Mouse (Mus musculus) layer of hippocampus, postnatal 36 days (tissue): Measurements from ENCODE around the gene B3gat3. TPM values are rescaled to one million over a fixed set of nuclear protein-coding genes. Genes with fewer than 3 reads are reported as not detected.

ENCODE experiments used
- DNase-seq, 2 experiments: peaks; one replicate each; pipeline ENCODE4 v3.0.0; 2022
- total RNA-seq, 2 experiments: library from RNA; stranded (reverse); gene quantifications; 2 replicates each; pipeline ENCODE4 v1.2.3; 2021

B3gat3 gene
- total RNA-seq, 2 experiments from 2014 or later, result 165 to 175 TPM

DNA sequence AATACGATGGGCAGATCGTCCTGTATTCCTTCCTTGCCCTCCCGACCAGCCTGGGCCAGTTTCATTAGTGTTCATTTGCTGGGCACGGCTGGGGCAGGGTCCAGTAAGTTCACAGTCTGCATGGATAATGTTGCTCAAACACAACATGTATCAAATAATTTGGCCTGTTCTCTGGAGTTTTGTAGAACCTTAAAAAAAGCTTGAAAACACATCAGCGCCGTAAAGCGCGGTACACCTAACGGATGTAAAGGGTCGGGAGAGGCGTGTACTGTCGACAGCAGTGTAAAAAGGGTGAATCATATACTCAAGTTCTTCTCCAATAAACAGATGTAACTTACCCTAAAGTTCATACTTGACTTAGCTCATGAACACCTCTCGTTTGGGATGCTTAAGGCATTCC is 21.6 kb upstream of the B3gat3 start:
- DNase-seq, result no peak

DNA sequence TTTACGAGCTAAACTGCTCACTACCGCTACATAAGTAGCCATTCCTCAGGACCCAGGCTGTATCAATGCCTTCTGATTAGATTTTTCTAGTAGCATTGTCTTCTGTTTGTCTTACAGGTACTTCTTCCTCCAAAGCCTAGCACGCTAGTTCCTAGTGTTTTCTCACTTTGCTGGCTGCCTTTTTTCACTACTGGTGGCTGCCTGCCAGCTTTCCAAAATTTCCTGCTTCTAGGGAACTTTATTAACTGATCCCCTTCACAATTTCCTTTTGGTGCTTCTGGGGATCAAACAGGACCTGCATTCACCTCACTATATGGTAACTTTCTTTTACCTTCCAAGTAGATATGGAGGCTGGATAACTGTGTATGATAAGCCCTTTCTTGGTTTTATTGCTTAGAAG is 21.1 kb upstream of the B3gat3 start:
- DNase-seq, result no peak

DNA sequence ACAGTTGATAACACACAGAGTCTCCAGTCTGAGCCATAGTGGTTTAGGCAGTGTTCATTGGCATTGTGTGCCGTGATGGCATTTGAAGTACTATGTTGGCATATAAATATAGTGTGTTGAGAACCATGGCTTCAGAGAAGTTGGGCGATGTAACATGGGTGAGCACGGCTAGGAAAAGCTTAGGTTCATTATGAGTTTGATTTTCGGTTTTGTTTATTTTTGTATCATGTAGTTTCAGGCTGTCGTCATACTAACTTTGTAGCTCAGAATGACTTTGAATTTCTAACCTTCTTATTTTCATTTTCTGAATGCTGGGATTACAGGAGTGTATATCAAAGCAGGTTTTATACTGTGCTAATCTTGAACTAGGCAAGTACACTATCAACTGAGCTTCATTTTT is 16.8 kb upstream of the B3gat3 start:
- no peak for DNase-seq

DNA sequence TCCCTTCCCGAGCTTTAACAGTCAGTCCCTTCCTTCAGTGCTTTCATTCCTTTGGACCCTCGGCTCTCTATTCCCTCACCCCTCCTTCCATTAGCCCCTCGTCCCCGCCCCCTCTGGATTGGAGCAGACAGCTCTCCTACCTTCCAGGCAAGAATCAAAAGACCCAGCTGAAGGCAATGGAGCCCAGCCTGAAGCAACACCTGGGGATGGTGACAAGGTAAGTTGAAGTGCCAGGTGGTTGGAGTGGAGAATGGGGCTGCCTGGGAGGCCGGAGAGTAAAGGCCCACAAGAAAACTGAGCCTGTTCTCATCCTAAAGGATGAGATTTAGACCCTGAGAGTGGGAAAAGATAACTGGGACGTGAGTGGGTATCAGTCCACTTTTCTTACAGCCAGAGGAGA is 11.6 kb upstream of the B3gat3 start:
- no peak for DNase-seq

DNA sequence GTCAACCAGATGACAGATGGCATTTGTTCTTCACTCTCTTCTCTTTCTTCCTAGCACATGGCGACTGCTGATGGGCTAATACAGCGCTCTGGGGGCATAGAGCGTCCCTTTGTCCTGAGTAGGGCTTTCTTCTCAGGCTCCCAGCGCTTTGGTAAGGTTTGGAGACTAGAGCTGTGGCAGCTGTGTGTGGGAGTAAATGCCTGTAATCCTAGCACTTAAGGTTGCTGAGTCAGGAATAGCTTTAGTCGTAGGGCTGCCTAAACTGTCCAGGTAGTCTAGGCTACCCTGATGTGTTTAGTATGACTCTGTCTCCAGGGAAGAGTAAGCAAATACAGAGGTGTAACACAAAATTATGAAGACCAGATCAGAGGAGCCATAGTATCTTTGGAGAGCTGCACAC is 8.4 kb upstream of the B3gat3 start:
- no peak for DNase-seq

DNA sequence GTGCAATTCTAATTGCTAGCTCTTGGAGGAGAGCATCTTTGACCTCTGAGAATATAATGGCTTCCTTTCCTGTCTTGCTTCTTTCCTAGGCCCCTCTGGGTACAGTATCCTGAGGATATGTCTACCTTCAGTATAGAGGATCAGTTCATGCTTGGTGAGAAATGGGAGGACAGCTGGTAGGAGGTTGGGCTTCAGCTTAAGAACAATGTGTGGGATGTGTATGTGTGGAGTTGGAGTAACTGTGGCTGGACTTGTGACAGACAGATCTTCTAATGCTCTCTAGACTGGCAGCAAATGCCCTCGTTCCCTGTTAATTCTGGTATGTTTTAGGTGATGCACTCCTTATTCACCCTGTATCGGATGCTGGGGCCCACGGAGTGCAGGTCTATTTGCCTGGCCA is 6.0 kb upstream of the B3gat3 start:
- no peak for DNase-seq

DNA sequence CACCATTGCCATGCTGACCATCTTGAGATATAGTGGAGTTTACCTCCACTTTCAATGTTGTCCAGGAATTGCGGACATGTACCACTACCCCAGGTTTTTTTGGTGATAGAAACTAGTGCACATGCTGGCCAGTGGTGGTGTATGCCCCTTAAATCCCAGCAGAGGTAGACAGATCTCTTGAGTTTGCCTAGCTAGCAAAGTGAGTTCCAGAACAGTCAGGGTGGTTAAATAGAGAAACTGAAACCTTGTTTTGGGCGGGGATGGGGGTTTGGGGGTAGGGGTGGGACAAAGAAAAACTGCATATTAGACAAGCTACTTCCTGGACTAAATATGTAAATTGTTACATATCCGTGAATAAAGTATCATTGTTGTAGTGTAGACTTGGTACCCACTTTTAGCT is 1.2 kb upstream of the B3gat3 start:
- no peak for DNase-seq

DNA sequence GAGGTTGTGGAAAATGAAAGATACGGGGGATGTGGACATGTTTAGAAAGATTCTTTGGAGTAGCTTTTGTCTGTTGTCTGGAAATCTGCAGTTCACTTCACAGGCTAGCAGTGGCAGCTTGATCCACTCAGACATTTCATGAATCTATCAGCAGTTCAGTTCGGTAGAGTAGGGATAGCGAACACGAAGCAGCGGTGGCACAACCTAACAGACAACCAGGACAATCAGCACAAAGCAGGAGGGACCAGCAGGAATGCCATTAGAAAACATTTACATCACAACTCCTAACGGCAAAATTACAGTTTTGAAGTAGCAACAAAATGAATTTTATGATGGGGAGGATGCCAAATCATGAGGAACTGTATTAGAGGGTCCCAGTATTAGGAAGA is 496 bp upstream of the B3gat3 start:
- no peak for DNase-seq

DNA sequence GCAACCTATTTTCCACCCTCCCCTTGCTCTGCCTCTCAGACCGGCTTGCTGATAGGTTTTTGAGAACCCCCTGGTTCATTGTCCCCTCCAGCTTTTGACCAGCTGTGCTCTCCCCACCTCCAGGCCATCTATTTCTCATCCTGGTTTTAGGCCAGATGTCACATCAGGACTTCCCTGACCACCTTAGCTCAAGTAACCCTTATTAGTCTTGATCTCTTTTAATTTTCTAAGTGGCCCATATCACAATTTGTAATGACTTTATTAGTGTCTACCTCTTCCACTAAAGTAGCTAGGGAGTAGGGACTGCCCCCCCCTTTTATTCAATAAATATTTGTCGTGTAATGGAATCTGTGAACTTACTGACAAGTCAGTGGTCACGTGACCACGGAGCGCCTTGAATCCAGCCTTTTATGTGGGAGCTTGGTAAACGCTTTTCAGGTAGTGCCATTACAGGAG is 690 bp downstream of the B3gat3 start:
- DNase-seq, result no peak

DNA sequence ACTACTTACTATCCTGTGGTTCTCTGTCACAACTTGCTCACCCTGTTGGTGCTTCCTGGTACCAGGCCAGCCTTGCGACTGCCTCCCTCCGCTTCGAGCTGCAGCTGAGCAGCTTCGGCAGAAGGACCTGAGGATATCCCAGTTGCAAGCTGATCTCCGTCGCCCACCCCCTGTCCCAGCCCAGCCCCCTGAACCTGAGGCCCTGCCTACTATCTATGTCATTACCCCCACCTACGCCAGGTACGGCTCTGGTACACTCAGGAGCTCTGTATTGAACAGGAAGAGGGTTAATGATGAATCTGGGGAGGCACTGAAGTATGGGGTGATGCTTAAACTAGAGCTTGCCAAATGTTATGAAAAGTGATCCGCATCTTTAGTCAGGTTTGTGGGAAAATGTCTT is 1.6 kb downstream of the B3gat3 start:
- DNase-seq, result no peak

DNA sequence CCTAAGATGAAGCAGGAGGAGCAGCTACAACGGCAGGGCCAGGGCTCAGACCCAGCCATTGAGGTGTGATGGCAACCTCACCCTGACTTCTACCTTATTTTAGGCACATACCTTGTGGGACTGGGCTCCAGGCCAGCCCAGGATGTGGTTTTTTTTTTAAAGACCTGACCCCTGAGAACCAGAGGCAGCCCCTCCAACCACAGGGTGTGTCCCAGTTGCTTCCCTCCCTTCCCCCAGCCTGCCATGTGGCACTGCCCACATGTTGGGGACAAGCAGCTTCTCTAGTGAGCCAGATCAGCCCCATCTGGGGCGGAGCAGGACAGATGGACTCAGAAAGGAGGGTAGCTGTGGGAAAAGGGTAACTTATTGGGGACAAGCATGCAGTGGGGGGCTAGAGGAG is 6.6 kb downstream of the B3gat3 start:
- no peak for DNase-seq

DNA sequence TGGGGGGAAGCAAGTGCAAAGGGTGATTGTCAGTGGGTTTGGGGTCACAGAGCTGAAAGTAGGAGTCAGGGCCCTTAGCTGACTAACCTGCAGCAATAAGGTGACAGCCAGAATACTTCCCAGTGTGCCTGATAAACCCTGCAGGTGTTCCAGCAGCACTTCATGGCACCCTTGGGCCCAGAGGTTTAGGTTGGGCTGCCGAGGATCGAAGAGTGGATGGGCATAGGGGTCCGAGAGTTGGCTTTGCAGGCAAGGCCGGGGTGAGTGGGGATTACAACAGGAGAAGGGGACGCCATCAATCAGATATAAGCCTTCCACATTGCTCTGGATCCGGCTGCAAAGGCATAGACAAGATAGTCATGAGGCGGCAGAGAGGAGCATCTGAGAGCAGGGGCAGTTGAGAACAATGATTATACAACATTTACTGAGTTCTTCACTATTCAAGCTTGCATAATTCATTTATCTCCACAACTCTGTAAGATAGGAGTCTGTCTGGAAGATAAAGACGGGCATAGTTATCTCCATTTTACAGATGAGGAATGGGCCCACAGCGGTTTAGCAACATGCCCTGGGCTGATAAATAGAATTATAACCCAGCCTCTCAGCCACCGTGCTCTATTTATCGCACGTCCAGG is 7.8 kb downstream of the B3gat3 start:
- no peak for DNase-seq

DNA sequence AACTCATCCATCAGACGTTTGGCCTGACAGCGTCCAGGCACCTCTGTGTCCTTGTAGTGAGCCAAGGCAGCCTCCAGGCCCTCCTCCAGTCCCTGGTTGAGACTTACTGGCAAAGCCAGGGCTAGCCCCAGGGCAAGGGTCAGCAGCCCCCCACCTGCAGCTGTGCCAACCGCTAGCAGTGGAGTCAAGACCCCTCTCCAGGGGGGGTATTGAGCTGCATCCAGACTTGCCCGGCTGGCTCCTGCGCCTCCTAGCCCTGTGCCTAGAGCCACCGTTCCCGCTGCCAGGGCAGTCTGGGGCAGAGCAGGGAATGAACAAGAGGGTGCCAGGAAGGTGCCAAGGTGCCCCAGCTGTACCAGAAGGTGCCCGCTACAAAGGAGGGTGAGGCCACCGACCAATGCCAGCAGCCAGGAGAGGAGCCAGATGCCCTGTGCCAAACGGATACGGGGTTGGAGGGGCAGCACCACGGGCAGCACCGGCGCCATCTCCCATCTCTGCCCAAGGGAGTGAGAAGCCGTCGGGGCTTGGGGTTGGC is 8.6 kb downstream of the B3gat3 start:
- no peak for DNase-seq

DNA sequence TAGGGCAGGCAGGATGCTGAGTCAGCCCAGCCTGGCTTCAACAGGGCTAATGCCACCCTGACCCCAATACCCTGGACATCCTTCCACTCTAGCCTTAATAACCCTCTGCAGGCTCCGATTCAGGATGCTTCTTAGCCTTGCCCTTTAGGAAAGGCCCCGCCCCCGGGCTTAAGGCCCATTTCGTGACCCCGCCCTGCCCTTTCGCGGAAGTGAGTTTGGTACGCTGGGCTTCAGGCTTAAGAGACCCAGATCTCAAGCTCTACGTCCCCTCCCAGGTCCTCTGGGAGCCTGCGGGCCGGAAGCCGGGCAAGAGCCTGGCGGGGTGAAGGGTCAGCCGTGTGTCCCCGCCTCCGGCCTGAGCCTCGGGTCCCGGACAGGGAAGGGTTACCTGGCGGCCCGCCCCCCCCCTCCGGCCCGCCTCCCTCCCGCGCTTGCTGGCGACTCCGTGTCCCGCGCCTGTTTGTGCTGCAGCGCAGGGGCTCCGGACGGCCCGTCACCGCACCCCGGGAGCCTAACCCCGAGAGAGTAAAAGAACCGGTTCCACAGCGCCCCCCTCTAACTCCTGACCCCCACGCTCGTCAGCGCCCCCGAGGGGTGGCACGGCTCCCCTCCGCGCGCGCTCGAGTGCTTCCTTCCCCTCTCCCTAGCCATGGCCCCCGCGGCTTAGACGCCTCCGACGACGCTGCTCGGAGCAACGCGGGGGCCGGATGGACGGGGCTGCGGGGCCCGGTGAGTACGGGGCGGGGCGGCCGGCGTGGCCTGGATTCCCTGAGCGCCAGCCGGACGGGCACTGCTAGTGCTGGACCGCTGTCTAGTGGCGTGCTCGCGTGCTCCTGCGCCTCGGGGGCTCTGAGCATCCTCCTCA is 9.3 kb downstream of the B3gat3 start, which contains the start of the genes Rom1 and Eml3:
TSS of gene Rom1 (minus strand) at position 133 of the 865 bp plus-strand sequence.
TSS of gene Eml3 (plus strand) at position 329 of the 865 bp plus-strand sequence.
- DNase-seq, result peak; percentile 61 to 64

DNA sequence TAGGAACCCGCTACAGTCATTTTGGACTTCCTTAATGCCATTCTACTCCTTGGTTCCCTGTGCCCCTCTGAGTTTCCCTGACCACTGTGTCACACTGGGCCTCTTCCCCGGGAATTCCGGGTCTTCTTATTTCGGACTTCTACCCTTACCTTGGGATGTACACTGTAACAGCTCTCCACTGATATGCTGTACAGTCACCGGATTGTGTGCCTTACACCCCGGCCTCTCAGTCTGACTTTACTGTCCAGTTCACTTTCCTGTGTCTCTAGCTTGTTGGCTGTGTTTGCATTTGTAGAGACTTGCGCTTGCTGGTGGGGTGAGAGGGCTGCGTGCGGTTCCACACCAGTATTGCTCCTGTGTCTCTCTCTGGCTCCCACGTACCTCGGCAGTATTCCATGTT is 9.9 kb downstream of the B3gat3 start:
- no peak for DNase-seq

DNA sequence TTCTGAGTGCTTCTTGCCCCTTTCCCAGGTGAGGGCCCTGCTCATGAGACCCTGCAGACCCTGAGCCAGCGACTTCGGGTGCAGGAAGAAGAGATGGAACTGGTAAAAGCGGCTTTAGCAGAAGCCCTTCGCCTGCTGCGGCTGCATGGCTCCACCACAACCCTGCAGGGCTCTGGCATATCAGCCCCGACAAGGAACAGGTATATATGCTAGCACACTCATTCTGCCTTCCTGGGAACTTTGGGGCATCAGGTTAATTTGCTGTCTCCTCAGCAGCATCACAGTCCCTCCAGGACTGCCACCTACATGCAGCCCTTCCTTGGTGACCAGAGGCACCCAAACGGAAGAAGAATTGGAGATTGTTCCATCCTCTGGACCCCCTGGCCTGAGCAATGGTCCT is 10.6 kb downstream of the B3gat3 start:
- no peak for DNase-seq

DNA sequence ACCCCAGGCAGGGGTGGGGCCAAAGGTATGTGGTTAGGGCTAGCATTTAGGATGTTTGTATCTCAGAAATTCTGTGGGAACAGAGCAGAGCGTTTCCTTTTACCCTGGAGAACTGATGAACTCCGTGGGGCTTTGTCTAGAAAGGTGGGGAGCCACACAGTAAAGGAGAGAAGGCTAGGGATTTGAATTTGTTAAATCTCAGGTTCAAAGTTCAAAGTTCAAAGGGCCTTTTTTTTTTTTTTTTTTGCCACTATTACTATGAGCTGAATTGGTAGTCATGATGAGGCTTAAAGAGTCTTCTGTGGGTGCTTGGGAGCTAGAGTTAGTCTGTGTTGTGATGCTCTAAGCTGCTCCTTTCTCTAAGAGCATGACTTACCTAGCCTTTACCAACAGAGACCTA is 16.6 kb downstream of the B3gat3 start:
- DNase-seq, result no peak

DNA sequence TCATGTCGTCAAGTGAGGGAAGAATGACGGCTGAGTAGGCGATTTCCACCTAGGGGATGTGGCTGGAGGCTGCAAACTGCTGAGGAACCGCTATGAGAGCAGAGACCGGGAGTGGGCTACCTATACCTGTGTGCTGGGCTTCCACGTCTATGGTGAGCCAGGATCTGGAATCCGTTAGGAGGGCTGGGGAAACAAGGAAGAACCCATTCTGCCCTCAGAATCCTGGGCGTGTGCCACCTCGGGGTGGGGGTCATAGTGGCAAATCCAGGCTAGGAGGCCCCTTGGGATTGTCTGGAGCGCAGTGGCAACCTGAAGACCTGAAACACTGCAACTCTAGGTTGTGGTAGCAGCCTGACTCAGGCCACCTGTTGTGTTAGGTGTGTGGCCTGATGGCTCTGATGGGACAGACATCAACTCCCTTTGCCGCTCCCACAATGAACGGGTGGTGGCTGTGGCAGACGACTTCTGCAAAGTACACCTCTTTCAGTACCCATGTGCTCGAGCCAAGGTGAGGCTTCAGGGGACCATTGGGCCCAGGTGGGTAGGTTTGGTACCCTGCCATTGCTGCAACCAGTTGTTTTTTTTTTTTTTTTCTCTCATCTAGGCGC is 20.5 kb downstream of the B3gat3 start:
- no peak for DNase-seq

DNA sequence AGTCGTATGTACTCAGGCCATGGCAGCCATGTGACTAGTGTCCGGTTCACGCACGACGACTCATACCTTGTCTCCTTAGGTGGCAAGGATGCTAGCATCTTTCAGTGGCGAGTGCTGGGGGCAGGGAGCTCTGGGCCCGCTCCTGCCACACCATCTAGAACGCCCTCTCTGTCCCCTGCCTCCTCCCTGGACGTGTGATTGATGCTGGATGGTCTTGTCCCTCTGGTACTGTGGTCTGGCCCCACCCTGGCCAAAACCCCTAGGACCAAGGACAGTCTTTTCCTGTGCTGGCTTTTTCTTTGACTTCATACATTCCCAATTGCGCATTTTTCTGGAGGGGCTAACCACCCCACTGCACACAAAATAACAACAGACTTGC is 21.0 kb downstream of the B3gat3 start:
- no peak for DNase-seq

DNA sequence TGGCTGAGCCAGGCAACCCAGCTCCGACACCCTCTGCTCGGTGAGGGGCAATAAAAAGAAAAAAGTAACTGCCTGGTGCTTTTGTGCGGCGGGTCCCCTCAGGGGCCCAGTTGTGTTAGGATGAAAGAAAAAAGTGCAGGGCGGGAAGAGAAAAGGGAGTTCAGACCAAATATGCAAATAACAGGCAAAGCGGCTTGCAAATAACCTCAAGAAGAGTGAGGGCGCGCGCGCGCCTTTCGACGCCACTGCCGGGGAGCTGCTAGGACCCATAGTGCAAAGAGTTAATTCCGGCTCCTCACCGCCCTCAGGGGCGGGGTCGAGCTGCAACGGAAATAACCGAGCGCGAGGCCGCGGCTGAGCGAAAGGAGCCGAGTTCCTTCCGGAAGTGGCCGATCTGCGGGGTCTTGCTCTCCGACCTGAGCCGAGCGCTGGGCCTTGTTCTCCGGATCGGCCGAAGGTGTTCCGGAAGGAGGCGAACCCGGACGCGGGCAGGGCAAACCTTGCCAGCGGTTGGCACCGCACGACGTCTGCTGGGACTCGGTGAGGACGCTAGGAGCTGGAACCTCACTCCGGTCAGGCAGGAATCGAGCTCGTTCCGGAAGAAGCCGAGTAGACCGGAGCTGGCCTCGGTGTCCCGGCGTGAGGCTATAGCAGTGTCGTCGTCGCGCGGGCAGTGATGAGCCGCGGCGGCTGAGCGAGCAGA is 21.5 kb downstream of the B3gat3 start, which contains the start of gene Mta2:
TSS of gene Mta2 (plus strand) at position 361 of the 703 bp plus-strand sequence.
- DNase-seq, result peak; percentile 91 to 93

DNA sequence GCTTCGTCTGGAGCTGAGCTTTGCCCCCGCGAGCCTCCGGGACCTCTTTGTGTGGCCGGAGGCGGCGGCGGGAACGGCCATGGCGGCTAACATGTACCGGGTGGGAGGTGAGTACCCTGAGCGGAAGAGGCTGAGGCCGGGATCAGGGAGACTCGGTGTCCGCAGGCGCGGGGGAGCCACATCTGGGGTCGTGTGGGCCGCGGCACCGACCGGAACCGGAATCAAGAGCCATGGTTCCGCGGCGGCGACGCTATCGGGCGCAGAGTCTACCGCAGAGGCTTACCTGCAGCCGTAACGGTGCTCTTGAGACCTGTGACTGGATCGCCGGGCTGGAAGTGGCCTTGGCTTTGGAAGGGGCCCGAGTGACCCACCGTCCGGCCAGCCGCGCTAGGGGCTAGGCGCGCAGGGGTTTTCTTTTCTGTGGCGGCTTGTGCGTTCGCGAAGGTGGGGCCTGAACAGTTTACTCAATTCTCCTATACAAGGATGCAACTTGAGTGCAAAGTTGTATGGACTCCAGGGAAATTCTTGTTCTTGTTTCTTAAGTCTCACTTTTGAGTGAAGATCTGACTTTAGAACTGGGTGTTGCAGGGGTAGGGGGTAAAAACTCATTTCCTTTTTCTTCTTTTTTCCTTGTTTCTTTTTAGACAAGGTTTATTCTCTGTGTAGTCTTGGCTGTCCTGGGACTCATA is 22.2 kb downstream of the B3gat3 start:
- no peak for DNase-seq

DNA sequence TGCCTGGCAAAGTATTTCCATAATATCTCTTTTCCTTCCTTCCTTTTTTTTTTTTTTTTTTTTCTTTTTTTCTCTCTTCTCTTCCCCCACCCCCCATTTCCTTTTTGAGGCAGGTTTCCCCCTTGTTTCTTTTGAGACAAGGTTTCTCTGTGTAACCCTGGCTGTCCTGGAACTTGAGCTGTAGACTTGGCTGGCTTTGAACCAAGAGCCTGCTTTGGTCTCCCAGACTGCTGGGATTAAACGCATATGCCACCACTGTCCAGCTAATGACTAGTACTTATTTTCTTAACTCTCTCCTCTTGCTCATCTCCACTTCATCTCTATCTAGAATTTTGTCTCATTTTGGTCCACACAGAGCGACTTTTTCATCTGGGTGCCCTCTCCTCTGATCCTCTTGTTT is 22.9 kb downstream of the B3gat3 start:
- DNase-seq, result no peak
